Mouse (Mus musculus): ENCODE measurements at regions not wholly inside any gene's neighbourhood (a gene's known extent, or its start where the extent isn't known, plus 50 kb on each side); places are given as distances from the start of the nearest gene placed in this dataset.

GRCm38 (mm10) chr10:118714595-118714994 is 155.4 kb downstream of the Dyrk2 start:
- DNase-seq = no peak

GRCm38 (mm10) chr10:118720630-118721029 is 149.4 kb downstream of the Dyrk2 start:
- no peak for DNase-seq

GRCm38 (mm10) chr10:118722132-118722551 is 147.9 kb downstream of the Dyrk2 start:
- no peak for DNase-seq

GRCm38 (mm10) chr10:118722671-118723070 is 147.3 kb downstream of the Dyrk2 start:
- no peak for DNase-seq

- no peak for DNase-seq
Observed at GRCm38 (mm10) chr10:118736093-118736492, 133.9 kb downstream of the Dyrk2 start.

GRCm38 (mm10) chr10:118737064-118737463 is 132.9 kb downstream of the Dyrk2 start:
- DNase-seq = no peak

- no peak for DNase-seq
Observed at GRCm38 (mm10) chr10:118739849-118740481, 130.0 kb downstream of the Dyrk2 start.

GRCm38 (mm10) chr10:118743831-118744230 is 126.2 kb downstream of the Dyrk2 start:
- no peak for DNase-seq

GRCm38 (mm10) chr10:118746719-118747395 is 123.2 kb downstream of the Dyrk2 start:
- DNase-seq = no peak

GRCm38 (mm10) chr10:118749039-118749438 is 121.0 kb downstream of the Dyrk2 start:
- DNase-seq = no peak

- DNase-seq = no peak
Observed at GRCm38 (mm10) chr10:118749756-118750155, 120.3 kb downstream of the Dyrk2 start.

- no peak for DNase-seq
Observed at GRCm38 (mm10) chr10:118751110-118751509, 118.9 kb downstream of the Dyrk2 start.

GRCm38 (mm10) chr10:118753061-118753775 is 116.8 kb downstream of the Dyrk2 start:
- DNase-seq = no peak

- no peak for DNase-seq
Observed at GRCm38 (mm10) chr10:118754791-118755190, 115.2 kb downstream of the Dyrk2 start.

GRCm38 (mm10) chr10:118758825-118759471 is 111.1 kb downstream of the Dyrk2 start:
- peak; percentile 9 for DNase-seq

- no peak for DNase-seq
Observed at GRCm38 (mm10) chr10:118760441-118760840, 109.6 kb downstream of the Dyrk2 start.

- DNase-seq = no peak
Observed at GRCm38 (mm10) chr10:118761101-118761868, 108.7 kb downstream of the Dyrk2 start.

GRCm38 (mm10) chr10:118765051-118765450 is 105.0 kb downstream of the Dyrk2 start:
- DNase-seq = no peak

- DNase-seq = no peak
Observed at GRCm38 (mm10) chr10:118765544-118766441, 104.2 kb downstream of the Dyrk2 start.

GRCm38 (mm10) chr10:118766826-118767225 is 103.2 kb downstream of the Dyrk2 start:
- DNase-seq = no peak

- DNase-seq = no peak
Observed at GRCm38 (mm10) chr10:118769751-118770150, 100.3 kb downstream of the Dyrk2 start.

- DNase-seq = no peak
Observed at GRCm38 (mm10) chr10:118778656-118779055, 91.4 kb downstream of the Dyrk2 start.
